Mouse (Mus musculus): ENCODE measurements around the gene Ube2s.
"Not testable (repeated sequence)": the region's sequence is repeated elsewhere in the genome, so short reads cannot be mapped to it uniquely, and the experiment has no call there.

Ube2s gene

DNA sequence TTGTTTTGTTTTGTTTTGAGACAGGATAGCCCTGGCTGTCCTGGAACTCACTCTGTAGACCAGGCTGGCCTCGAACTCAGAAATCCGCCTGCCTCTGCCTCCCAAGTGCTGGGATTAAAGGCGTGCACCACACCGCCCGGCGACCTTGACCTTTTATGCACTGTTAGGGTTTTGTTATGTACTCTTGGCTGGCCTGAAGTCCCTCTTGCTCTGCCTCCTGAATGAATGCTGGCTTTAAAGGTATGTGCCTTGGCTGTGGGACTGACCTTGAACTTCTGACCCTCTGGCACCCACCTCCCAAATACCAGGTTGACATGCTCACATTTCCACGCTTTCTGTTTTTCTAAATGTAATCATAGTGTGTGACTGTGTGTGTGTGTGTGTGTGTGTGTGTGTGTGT lies 8.5 kb upstream of the Ube2s start:
- DNase-seq (ENCODE audit: low read depth): not testable (repeated sequence)

DNA sequence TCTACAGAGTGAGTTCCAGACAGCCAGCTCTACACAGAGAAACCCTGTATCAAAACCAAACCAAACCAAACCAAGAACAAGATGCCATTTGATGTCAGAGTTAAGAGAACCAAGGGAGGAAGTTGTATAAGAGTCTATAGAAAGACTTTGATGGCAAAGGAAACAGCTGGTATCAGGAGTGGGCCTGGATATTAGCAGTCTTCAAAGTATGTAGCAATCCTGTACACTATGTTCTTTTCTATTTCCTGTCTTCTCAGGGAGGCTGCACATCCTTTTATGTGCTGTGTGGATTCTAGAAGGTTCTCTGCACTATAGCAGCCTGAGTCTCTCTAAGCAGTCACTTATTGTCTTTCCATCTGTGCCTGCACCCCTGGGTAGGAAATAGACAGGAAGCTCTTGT lies 4.2 kb upstream of the Ube2s start:
- DNase-seq (ENCODE audit: low read depth): no peak

DNA sequence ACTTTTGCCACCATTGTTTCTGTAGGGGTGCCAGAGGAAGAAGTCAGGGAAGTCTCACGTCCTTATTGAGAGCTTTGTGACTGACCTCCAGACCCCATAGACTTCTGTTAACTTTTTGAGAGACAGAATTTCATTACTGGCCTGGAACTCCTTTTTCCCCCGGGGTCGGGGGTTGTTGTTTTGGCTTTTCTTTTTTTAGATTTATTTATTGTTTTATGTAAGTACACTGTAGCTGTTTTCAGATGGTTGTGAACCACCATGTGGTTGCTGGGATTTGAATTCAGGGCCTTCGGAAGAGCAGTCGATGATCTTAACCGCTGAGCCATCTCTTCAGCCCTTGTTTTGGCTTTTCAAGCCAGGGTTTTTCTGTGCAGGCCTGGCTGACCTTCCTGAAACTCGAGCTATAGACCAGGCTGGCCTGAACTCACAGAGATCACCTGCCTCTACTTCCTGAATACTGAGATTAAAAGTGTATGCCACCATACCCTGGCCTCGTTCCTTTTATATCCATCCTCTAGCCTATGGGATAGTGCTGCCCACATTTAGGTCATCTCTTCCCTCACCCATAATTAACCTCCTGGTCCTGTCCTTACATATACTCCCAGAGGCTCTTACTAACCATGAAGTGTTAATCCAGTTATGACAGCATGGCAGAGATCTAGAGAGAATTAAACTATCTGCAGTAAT lies 858 bp upstream of the Ube2s start:
- DNase-seq (ENCODE audit: low read depth): no peak

DNA sequence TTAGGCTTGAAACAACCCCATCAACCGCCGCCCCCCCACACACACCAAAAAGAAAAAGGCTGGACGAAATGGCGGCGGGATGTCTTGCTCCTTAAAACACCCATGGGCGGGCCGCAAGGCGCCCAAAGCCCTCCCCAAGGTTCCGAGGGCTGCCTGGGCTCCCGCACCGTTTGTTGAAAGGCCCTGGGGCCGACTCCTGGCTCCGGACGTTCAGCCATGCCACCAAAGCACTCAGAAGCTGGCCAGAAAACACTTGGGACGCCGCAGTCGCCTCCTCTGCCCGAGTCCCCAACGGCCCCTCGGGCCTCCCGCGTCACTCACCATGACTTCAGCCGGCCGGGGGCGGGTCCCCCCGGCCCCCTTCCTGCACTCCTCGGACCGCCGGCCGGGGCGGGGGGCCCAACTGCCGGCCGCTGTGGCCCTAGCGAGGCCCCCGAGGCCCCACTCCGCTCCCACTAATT lies 518 bp downstream of the Ube2s start:
- peak; percentile 63 for DNase-seq (ENCODE audit: low read depth)

DNA sequence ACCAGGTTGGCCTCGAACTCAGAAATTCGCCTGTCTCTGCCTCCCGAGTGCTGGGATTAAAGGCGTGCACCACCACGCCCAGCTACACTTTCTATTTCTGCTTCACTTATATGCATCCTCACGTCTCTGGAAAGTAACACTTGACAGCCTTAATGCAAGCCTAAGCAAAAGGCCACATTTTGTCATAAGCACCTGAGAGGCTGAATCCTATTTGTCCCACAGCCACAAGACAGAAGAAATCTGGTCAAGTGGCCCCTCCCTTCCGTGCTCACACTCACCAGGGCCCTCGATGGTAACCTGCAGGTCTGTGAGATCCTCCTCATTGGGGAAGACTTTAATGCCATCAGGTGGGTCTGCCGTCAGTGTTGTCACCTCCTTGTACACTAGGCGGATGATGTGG lies 1.3 kb downstream of the Ube2s start:
- not testable (repeated sequence) for DNase-seq (ENCODE audit: low read depth)

DNA sequence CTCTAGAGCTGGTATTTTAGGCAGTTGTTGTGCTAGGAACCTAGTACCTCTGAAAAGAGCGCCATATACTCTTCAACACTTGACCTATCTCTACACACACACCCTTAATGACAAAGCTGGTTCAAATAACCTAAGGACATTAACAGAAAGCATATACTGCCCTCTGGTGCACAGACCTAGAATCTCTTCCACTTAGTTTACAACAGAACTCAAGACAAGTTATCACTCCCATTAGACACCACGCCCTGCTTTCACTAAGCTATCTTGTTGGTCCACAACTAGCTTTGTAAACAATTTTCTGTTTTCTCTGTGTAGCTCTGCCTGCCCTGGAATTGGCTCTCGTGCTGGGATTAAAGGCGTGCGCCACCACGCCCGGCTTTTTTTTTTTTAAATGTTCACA lies 5.7 kb downstream of the Ube2s start:
- peak; percentile 76 for DNase-seq (ENCODE audit: low read depth)

DNA sequence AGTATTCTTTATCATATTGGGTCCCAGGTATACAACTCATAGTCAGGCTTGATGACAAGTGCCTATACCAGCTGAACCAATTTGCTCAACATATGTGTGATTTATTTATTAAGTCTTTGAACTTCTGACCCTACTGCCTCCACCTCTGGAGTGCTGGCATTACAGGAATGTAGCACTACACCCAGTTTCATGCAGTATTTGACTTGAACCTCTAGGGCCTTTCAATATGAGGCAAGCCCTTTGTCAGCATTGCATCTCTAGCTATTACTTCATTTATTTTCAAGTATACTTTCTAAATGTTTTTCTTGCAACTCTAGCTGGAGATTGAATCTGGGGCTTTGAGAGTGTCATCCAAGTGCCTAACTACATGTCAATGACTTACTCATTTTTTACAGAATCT lies 10.1 kb downstream of the Ube2s start:
- DNase-seq (ENCODE audit: low read depth): no peak

DNA sequence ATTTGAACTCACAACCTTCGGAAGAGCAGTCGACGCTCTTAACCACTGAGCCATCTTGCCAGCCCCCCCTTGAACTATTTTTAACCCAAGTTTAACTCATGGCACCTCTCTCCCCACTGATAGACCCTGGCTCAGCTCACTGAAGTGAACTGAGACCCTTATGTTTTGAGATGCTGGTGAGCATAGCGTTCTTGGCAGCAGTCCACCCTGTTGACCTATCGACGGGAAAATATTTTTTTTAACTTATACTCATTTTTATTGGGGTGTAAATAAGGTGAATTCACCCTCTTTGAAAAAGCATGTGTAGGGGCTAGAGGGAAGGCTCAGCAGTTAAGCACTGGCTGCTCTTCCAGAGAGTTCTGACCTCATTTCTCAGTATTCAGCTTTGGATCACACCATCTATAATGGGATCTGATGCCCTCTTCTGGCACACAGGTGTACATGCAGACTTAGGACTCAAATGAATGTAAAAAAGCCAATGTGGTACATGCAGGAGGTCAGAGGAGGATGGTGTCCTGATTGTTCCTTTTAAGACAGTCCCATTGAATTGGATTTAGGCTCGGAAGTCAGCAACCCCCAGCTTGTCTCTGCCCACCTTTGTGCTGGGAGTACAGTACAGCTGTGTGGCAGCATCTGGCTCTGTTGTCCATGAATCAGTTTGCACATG lies 16.5 kb downstream of the Ube2s start:
- DNase-seq (ENCODE audit: low read depth): peak; percentile 78

DNA sequence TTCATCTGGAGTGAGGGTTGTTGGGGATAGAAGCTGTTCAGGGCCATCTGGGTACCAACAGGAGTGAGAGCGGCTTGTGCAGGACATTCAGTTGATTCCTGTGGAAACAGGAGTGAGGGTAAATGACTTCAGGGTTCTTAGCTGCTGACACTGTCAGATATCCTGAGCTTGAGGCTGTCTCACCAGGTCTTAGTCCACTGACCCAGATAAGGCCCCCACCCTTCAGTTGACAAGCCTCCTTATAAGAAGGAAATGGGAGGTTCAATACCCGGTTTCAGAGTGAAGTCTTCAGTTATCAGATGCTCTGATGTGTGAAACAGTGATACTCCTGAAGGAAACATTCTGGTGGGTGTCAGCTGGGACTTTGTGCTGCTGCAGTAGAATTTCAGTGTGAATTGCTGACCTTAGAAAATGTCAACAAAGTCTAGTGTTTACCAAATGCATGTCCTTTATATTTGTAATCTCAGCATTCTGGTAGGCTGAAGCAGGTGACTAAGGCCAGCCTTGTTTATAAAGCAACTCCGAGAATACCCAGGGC lies 17.7 kb downstream of the Ube2s start:
- no peak for DNase-seq (ENCODE audit: low read depth)

DNA sequence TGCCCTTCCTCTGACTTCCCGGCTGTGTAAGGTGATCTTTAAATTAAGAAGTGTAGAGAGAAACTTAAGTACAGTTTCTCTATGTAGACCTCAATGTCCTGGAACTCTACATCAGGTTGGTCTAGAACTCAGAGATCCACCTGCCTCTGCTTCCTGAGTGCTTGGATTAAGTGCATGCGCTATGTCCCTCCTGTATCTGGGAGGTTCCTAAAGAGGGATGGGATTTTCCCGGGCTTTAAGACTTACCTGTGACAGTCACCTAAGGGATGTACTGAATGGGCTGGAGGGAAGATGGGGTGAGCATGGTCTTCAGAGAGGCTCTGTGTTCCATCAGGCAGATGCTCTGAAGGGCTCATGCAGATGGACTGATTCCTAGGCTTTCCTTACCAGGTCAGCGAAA lies 18.7 kb downstream of the Ube2s start:
- DNase-seq (ENCODE audit: low read depth): no peak

DNA sequence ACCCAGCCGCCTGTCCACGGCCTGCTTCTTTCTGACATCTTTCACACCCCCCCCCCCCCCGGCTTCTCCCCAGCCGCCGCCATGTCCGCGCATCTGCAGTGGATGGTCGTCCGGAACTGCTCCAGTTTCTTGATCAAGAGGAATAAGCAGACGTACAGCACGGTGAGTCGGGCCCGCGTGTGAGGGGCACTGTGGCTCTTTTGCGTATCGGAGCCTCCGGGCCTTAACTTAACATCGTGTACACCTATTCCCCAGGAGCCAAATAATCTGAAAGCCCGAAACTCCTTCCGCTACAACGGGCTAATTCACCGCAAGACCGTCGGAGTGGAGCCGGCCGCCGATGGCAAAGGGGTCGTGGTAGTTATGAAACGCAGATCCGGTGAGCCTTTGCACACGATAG lies 19.1 kb downstream of the Ube2s start:
- not testable (repeated sequence) for DNase-seq (ENCODE audit: low read depth)

DNA sequence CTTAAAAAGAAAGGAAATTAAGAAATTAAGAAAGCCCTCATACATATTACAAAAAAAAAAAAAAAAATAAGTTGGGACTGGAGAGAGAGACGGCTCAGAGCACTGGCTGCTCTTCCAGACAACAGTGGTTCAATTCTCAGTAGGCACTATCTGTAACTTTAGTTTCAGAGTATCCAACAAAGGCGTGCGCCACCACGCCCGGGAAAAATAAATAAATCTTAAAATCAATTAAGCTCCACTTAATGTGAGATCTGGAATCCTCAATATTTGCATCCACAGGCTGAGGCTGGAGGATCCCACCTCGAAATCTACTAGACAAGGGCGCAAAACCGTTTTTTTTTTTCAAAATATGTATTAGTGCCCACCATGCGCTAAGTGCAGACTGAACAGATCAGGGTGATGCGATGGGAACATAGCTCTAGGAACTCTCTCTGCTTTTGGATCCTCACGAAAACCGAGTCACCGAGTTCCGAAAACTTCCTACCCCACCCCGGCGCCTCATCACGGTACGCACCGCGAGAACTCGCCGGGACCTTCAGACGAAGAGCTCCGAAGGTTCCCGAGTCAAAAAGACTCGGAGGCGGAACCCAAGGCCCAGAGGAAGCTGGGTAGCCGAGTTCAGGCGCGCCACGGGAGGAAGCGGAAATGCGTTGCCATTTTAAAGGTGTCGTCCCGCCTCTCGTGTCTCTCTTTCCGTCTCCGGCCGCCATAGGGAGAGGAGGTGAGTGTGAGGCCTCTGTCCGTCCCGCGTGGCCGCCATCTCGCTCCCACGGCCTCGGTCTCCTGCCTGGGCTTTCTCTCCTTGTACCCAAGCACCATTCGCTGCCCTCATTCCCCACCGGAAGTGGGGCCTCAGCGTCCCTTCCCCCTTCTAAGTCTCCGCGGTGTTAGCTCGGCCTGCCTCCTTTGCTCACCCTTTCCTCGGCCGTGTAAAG lies 19.8 kb downstream of the Ube2s start, which contains the start of gene Rpl28:
Gene Rpl28 (plus strand): TSS at position 597 of the 935 bp plus-strand sequence.
- peak; percentile 99 for DNase-seq (ENCODE audit: low read depth)

DNA sequence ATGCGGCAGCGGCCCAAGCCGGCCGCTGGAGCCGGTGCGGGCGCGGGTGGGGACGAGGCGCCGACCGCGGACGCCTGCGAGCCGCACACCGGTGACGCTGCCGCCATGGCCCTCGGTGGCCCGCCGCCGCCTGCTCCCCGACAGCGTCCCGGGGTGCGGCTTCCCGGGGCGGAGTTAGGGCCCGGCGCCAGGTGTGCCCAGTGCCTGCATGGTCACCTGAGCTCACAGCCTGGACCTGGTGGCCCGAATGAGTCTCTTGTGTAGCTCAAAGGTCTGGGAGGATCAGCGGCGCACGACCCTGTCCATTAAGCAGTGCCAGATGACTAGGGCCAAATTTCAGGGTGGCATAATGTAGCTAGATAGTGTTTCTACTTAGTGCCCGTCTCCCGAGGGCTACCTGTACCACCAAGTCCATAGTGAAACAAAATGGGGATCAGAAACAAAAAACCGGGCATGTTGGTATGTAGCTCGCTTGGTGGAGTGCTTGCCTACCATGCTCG lies 22.9 kb downstream of the Ube2s start, which contains the start of gene Tmem238:
Gene Tmem238 (minus strand): TSS at position 221 of the 500 bp plus-strand sequence.
- no peak for DNase-seq (ENCODE audit: low read depth)

DNA sequence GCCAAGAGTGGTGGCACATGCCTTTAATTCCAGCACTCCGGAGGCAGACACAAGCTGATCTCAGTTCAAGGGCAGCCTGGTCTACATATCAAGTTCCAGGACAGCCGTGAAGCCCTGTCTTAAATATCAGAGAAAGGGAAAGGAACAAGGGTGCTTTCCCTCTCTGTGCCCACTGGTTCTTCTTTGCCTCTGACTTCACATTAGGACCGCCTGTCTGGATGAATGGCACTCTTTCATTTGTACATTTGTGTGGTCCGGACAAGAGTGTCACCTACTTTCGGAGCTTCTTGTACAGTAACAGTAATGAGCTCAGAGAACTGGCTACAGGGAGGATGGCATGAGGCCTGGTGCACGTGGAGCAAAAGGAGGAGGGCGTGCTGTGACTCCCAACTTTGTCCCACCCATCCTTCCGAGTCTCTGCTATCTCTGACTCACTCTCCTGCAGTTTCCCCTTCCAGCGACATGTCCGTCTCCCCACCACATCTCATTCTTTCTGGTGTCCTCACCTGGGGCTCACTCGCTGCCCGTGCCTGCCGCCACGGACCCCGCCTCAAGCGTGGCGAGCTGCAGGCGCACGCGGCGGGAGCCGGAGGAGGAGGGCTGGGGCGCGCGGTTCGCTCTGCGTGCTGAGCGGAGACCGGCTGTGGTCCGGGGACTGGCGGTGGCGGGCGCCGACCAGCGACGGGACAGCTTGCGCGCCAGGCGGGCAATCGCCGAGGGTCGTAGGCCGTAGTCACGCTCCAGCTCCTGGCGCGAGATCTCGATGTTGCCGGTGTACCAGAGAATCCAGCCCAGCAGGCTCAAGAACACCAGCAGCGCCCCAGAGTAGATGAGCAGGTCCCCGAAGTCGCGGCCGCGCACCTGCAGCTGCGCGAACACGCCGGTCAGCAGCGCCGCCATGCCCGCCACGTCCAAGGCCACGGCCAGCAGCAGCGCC lies 23.6 kb downstream of the Ube2s start:
- DNase-seq (ENCODE audit: low read depth): peak; percentile 67

DNA sequence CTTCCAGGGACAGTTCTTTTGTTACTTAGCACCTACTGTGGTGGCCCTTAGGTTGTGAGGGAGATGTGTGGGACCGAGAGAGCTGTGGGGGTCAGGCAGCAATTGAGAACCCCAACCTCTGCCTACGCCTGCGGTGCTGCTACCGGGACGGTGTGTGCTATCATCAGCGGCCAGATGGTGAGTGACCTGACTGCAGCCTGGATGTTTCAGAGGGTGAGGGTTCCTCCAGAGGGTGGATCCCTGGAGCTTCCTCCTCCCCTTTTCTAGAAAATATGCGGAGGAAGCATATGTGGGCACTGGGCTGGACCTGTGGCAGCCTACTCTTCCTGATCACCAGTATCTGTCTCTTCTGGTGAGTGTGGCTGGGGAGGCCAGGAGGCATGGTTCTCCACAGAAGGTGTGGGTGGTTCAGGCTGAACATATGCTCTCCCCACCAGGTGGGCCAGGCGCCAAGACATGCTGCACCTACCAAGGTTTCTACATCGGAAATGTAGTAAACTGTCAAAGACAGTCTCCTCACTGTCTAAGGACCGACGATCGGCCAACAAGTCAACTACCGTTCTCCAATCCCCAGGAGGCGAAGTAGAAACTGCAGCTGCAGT lies 28.6 kb downstream of the Ube2s start:
- DNase-seq (ENCODE audit: low read depth): no peak

DNA sequence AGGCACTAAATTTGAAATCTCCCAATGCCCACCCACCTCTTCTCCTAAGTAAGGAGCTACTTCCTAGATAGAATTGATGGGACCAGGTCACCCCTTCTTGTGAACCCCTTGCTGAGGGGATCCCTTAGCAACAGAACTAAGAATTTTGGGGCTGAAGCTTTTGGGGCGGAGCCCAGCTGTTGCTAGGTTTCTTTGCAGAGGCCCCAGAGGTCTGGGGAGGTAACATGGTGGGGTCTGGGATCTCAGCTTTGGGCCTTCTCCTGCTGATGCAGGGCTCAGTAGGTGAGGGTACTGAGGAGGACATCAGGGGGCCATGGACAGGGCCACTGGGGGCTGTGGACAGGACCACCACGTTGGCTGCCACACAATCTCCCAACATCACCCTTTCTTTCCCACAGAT lies 29.6 kb downstream of the Ube2s start, which contains the start of the genes Il11 and Tmem190:
Gene Il11 (minus strand): TSS at position 101 of the 400 bp plus-strand sequence.
Gene Tmem190 (plus strand): TSS at position 179 of the 400 bp plus-strand sequence.
- no peak for DNase-seq (ENCODE audit: low read depth)

DNA sequence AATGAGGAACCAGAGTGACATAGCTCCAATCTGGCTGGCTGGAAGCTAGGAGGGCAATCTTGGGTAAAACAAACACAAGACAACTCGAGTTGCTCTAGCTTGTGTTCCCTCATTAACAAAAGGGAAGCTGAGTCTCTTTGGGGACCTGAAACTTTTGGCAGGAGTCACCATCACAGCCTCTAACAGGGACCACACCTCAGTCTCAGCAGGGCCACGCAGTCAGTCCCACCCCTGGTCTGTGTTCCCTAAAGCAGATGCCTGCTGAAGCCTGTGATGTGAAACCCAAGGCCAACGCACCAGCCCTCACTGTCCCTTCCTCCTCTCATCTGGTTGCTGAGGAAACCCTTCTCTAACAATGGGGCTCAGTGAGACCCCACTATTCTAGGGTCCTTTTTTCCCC lies 30.3 kb downstream of the Ube2s start:
- DNase-seq (ENCODE audit: low read depth): no peak

DNA sequence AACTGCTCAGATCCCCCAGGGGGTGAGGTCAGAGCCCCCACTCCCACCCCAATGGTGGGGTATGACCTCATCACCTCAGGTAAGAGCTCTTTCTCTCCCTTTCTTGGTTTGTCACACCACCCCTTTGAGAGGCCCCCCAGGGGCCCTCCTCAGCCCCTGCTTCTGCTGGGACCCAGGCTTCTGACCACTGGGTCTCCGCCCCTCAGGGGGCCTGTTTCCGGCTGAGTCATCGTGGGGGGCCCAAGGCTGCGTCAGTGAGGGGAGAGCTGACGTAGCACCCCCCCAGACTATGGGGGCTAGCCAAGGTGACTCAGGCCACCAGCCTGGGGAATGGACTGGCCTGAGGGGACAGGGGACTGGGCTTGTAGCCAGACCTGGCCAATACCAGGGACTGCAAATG lies 32.5 kb downstream of the Ube2s start:
- peak; percentile 53 for DNase-seq (ENCODE audit: low read depth)

DNA sequence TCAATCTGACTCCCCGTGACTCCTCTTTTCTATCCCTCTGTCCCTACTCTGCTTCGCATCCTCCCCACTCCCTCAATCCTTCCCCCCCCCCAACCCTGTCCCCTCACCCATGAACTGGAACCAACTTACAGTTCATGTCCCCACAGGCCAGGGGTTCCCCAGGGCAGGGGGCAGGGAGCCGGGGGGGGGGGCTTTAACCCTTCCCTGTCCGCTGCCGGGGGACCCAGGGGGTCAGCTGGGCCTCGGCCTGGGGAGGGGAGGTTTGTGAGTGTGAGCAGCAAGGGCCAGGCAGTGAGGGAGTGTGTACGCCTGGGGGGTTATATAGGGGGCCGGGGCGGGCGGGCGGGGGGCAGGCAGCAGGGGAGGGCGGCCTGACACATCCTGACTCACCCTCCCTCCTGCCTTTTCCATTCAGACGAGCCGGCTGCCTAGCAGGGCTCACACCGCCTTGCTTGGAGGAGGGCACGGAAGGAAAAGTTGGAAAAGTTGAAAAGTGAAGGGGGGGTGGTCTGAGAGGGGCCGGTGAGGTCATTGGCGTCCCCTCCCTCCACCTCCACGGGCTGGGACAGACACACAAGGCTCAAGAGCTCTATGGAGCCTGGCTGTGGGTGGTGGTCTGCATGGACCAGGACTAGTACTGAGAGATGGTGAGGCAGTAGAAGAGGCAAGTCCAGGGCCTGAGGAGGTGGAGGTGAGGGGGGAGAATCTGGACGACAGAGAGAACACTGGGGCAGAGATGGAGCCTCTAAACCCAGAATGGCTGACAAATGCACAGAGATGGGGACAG lies 34.3 kb downstream of the Ube2s start:
- peak; percentile 59 for DNase-seq (ENCODE audit: low read depth)

Data from NIH3T3 (cell line).